Mouse (Mus musculus): ENCODE measurements around the gene Patj. TPM values are rescaled to one million over a fixed set of nuclear protein-coding genes. Genes with fewer than 3 reads are reported as not detected.
A peak's percentile ranks its signal among the peaks of the same experiment; 100 is the strongest.
"Not testable (repeated sequence)": the region's sequence is repeated elsewhere in the genome, so short reads cannot be mapped to it uniquely, and the experiment has no call there.

The Patj gene
- total RNA-seq, 2 experiments from 2014 or later = 4.5 to 5.5 TPM

- no peak for DNase-seq (ENCODE audit: low spot score in 2 of 2)
These were observed 171.2 kb downstream of the Patj start for GRCm38 (mm10) chr4:98566741-98567140.

- DNase-seq (ENCODE audit: low spot score in 2 of 2) = no peak
These were observed 171.9 kb downstream of the Patj start for GRCm38 (mm10) chr4:98567457-98567856.

- no peak for DNase-seq (ENCODE audit: low spot score in 2 of 2)
These were observed 174.3 kb downstream of the Patj start for GRCm38 (mm10) chr4:98569904-98570303.

GRCm38 (mm10) chr4:98577275-98577674 is 181.7 kb downstream of the Patj start:
- DNase-seq (ENCODE audit: low spot score in 2 of 2) = no peak

- peak in 1 of 2 experiments; percentile 24 for DNase-seq (ENCODE audit: low spot score in 2 of 2)
These were observed 182.5 kb downstream of the Patj start for GRCm38 (mm10) chr4:98577957-98578541.

- no peak for DNase-seq (ENCODE audit: low spot score in 2 of 2)
These were observed 185.9 kb downstream of the Patj start for GRCm38 (mm10) chr4:98581456-98581855.

GRCm38 (mm10) chr4:98584023-98584422 is 188.4 kb downstream of the Patj start:
- no peak for DNase-seq (ENCODE audit: low spot score in 2 of 2)

- DNase-seq (ENCODE audit: low spot score in 2 of 2) = no peak
These were observed 190.7 kb downstream of the Patj start for GRCm38 (mm10) chr4:98586303-98586702.

- DNase-seq (ENCODE audit: low spot score in 2 of 2) = no peak
These were observed 192.1 kb downstream of the Patj start for GRCm38 (mm10) chr4:98587686-98588085.

- peak; percentile 53 to 80 for DNase-seq (ENCODE audit: low spot score in 2 of 2)
These were observed 198.4 kb downstream of the Patj start for GRCm38 (mm10) chr4:98593961-98594360.

- DNase-seq (ENCODE audit: low spot score in 2 of 2) = no peak
These were observed 203.0 kb downstream of the Patj start for GRCm38 (mm10) chr4:98598546-98598971.

GRCm38 (mm10) chr4:98599358-98599757 is 203.8 kb downstream of the Patj start:
- DNase-seq (ENCODE audit: low spot score in 2 of 2) = no peak

- no peak for DNase-seq (ENCODE audit: low spot score in 2 of 2)
These were observed 207.5 kb downstream of the Patj start for GRCm38 (mm10) chr4:98603131-98603530.

GRCm38 (mm10) chr4:98610501-98610900 is 214.9 kb downstream of the Patj start:
- no peak for DNase-seq (ENCODE audit: low spot score in 2 of 2)

GRCm38 (mm10) chr4:98614395-98614794 is 218.8 kb downstream of the Patj start:
- no peak for DNase-seq (ENCODE audit: low spot score in 2 of 2)

- no peak for DNase-seq (ENCODE audit: low spot score in 2 of 2)
These were observed 223.6 kb downstream of the Patj start for GRCm38 (mm10) chr4:98619199-98619598.

- DNase-seq (ENCODE audit: low spot score in 2 of 2) = no peak
These were observed 225.6 kb downstream of the Patj start for GRCm38 (mm10) chr4:98620986-98621784.

GRCm38 (mm10) chr4:98622180-98622579 is 226.6 kb downstream of the Patj start:
- DNase-seq (ENCODE audit: low spot score in 2 of 2) = no peak

- peak in 1 of 2 experiments; percentile 18 for DNase-seq (ENCODE audit: low spot score in 2 of 2)
These were observed 227.6 kb downstream of the Patj start for GRCm38 (mm10) chr4:98622996-98623673.

- DNase-seq (ENCODE audit: low spot score in 2 of 2) = no peak
These were observed 232.7 kb downstream of the Patj start for GRCm38 (mm10) chr4:98628286-98628685.

- not testable (repeated sequence) for DNase-seq (ENCODE audit: low spot score in 2 of 2)
These were observed 233.6 kb downstream of the Patj start for GRCm38 (mm10) chr4:98629217-98629616.

Data from layer of hippocampus, adult 18-20 months (tissue).